Mouse (Mus musculus) CH12.LX (cell line): ENCODE data around the gene Brpf1. TPM values are rescaled to one million over a fixed set of nuclear protein-coding genes. Genes with fewer than 3 reads are reported as not detected.

ENCODE experiments used
- DNase-seq: peaks from one replicate; pipeline ENCODE4 v3.0.0-alpha.2; 2013; ENCODE audit errors: extremely low read depth
- H3K27ac ChIP-seq: 2 replicates; pipeline ENCODE4 v1.5.1; 2012; ENCODE audit warnings: low read depth, mild to moderate bottlenecking, control low read depth, moderate library complexity; ENCODE audit not compliant: insufficient read depth
- H3K27me3 ChIP-seq: replicated peaks from 2 replicates; pipeline ENCODE3; 2012; ENCODE audit warnings: inconsistent platforms
- H3K36me3 ChIP-seq, 2 experiments: replicated peaks in 1 of 2; 2 replicates each; pipeline versions ENCODE3 to v1.6.1; 2012; ENCODE audit warnings: inconsistent platforms in 1 of 2, low read length in 1 of 2, mild to moderate bottlenecking in 1 of 2, mixed read lengths in 1 of 2, moderate library complexity in 1 of 2; ENCODE audit not compliant: control insufficient read depth in 1 of 2, insufficient read depth in 1 of 2
- H3K4me1 ChIP-seq, 2 experiments: 2 replicates each; pipeline ENCODE4 v1.6.1; 2012; ENCODE audit warnings: inconsistent platforms in 1 of 2, moderate library complexity in 1 of 2; ENCODE audit not compliant: insufficient read depth in 2 of 2, control insufficient read depth in 1 of 2
- H3K4me2 ChIP-seq: 2 replicates; pipeline ENCODE4 v1.6.1; 2012; ENCODE audit warnings: low read depth, mild to moderate bottlenecking, control low read depth; ENCODE audit not compliant: poor library complexity, insufficient read depth, severe bottlenecking
- H3K4me3 ChIP-seq, 3 experiments: fragments of 150-350 bp in 1 of 3; sonication (generic) in 1 of 3; replicated peaks in 1 of 3; 2 replicates each; pipeline versions ENCODE3 to v1.5.1; 2011 to 2012; ENCODE audit warnings: low read depth in 2 of 3, low read length in 2 of 3, mild to moderate bottlenecking in 2 of 3, moderate library complexity in 2 of 3, control low read depth in 1 of 3, improper control_type of control experiment in 1 of 3, inconsistent platforms in 1 of 3, mixed read lengths in 1 of 3; ENCODE audit not compliant: poor library complexity in 1 of 3
- H3K79me2 ChIP-seq: replicated peaks from 2 replicates; pipeline ENCODE4 v1.6.1; 2012; ENCODE audit warnings: mild to moderate bottlenecking, moderate library complexity; ENCODE audit not compliant: control insufficient read depth, poor library complexity, insufficient read depth, severe bottlenecking; ENCODE audit errors: extremely low read depth
- H3K9ac ChIP-seq: 2 replicates; pipeline ENCODE4 v1.6.1; 2012; ENCODE audit warnings: low read depth, mild to moderate bottlenecking, control low read depth, moderate library complexity; ENCODE audit not compliant: insufficient read depth
- H3K9me3 ChIP-seq: replicated peaks from 2 replicates; pipeline ENCODE3; 2012; ENCODE audit warnings: low read length, inconsistent platforms, mixed read lengths
- BHLHE40 ChIP-seq: IDR thresholded peaks from 2 replicates; pipeline ENCODE4 v1.6.1; 2011; ENCODE audit warnings: mild to moderate bottlenecking, low read depth, low read length, improper control_type of control experiment
- CHD1 ChIP-seq: IDR thresholded peaks from 2 replicates; pipeline ENCODE4 v1.6.1; 2012; ENCODE audit warnings: low read depth, low read length, improper control_type of control experiment, inconsistent platforms
- CHD2 ChIP-seq: IDR thresholded peaks from 2 replicates; pipeline ENCODE4 v1.6.1; 2011; ENCODE audit warnings: low read length, improper control_type of control experiment
- CTCF ChIP-seq, 2 experiments: IDR thresholded peaks in 1 of 2; conservative IDR thresholded peaks in 1 of 2; 2 replicates each; pipeline ENCODE4 v1.5.1; 2011 to 2012; ENCODE audit warnings: low read depth in 2 of 2, low read length in 2 of 2, improper control_type of control experiment in 1 of 2, inconsistent platforms in 1 of 2, mild to moderate bottlenecking in 1 of 2, moderate library complexity in 1 of 2
- E2F4 ChIP-seq: IDR thresholded peaks from 2 replicates; pipeline ENCODE4 v1.6.1; 2011; ENCODE audit warnings: low read depth, low read length, improper control_type of control experiment; ENCODE audit not compliant: insufficient replicate concordance
- ELF1 ChIP-seq: IDR thresholded peaks from 2 replicates; pipeline ENCODE4 v1.6.1; 2014; ENCODE audit warnings: low read depth, mild to moderate bottlenecking, inconsistent platforms, low read length, improper control_type of control experiment
- ETS1 ChIP-seq: conservative IDR thresholded peaks from 2 replicates; pipeline ENCODE4 v1.6.1; 2012; ENCODE audit warnings: low read depth, mild to moderate bottlenecking, inconsistent platforms, low read length, improper control_type of control experiment, moderate library complexity
- HCFC1 ChIP-seq: IDR thresholded peaks from 2 replicates; pipeline ENCODE4 v1.6.1; 2012; ENCODE audit warnings: low read depth, mild to moderate bottlenecking, inconsistent platforms, low read length, improper control_type of control experiment
- IRF4 ChIP-seq: IDR thresholded peaks from 2 replicates; pipeline ENCODE4 v1.6.1; 2014; ENCODE audit warnings: low read depth, mild to moderate bottlenecking, inconsistent platforms, low read length, improper control_type of control experiment
- JUN ChIP-seq: IDR thresholded peaks from 2 replicates; pipeline ENCODE4 v1.6.1; 2011; ENCODE audit warnings: low read depth, mild to moderate bottlenecking, low read length, improper control_type of control experiment, moderate library complexity; ENCODE audit not compliant: insufficient read depth
- KAT2A ChIP-seq: IDR thresholded peaks from 2 replicates; pipeline ENCODE4 v1.6.1; 2012; ENCODE audit warnings: low read length, improper control_type of control experiment, inconsistent platforms; ENCODE audit not compliant: insufficient replicate concordance
- MAFK ChIP-seq: IDR thresholded peaks from 2 replicates; pipeline ENCODE4 v1.6.1; 2011; ENCODE audit warnings: low read length, improper control_type of control experiment; ENCODE audit not compliant: insufficient replicate concordance
- MEF2A ChIP-seq: IDR thresholded peaks from 2 replicates; pipeline ENCODE4 v1.6.1; 2014; ENCODE audit warnings: low read depth, mild to moderate bottlenecking, inconsistent platforms, low read length, improper control_type of control experiment, borderline replicate concordance
- MXI1 ChIP-seq: IDR thresholded peaks from 2 replicates; pipeline ENCODE4 v1.6.1; 2011; ENCODE audit warnings: mild to moderate bottlenecking, low read depth, low read length, improper control_type of control experiment
- MYC ChIP-seq: IDR thresholded peaks from 2 replicates; pipeline ENCODE4 v1.6.1; 2011; ENCODE audit warnings: low read depth, mild to moderate bottlenecking, improper control_type of control experiment, low read length
- NELFE ChIP-seq: IDR thresholded peaks from 2 replicates; pipeline ENCODE4 v1.6.1; 2011; ENCODE audit warnings: low read depth, low read length, improper control_type of control experiment
- NRF1 ChIP-seq: IDR thresholded peaks from 2 replicates; pipeline ENCODE4 v1.6.1; 2014; ENCODE audit warnings: low read depth, mild to moderate bottlenecking, inconsistent platforms, low read length, improper control_type of control experiment, moderate library complexity
- PAX5 ChIP-seq: IDR thresholded peaks from 2 replicates; pipeline ENCODE4 v1.6.1; 2012; ENCODE audit warnings: low read length, inconsistent platforms, mixed read lengths
- POLR2AphosphoS2 ChIP-seq: IDR thresholded peaks from 2 replicates; pipeline ENCODE4 v1.6.1; 2011; ENCODE audit warnings: low read depth, low read length, improper control_type of control experiment
- RCOR1 ChIP-seq: conservative IDR thresholded peaks from 2 replicates; pipeline ENCODE4 v1.6.1; 2012; ENCODE audit warnings: low read depth, mild to moderate bottlenecking, inconsistent platforms, low read length, improper control_type of control experiment
- SIN3A ChIP-seq: IDR thresholded peaks from 2 replicates; pipeline ENCODE4 v1.6.1; 2012; ENCODE audit warnings: low read length, improper control_type of control experiment, inconsistent platforms
- SMC3 ChIP-seq: IDR thresholded peaks from 2 replicates; pipeline ENCODE4 v1.6.1; 2011; ENCODE audit warnings: low read depth, low read length, improper control_type of control experiment
- TBP ChIP-seq: conservative IDR thresholded peaks from 2 replicates; pipeline ENCODE4 v1.6.1; 2011; ENCODE audit warnings: low read depth, low read length, improper control_type of control experiment
- TCF12 ChIP-seq: IDR thresholded peaks from 2 replicates; pipeline ENCODE4 v1.6.1; 2014; ENCODE audit warnings: low read depth, mild to moderate bottlenecking, inconsistent platforms, low read length, improper control_type of control experiment
- UBTF ChIP-seq: IDR thresholded peaks from 2 replicates; pipeline ENCODE4 v1.6.1; 2012; ENCODE audit warnings: low read depth, mild to moderate bottlenecking, inconsistent platforms, low read length, improper control_type of control experiment, moderate library complexity
- USF1 ChIP-seq: IDR thresholded peaks from 2 replicates; pipeline ENCODE4 v1.6.1; 2014; ENCODE audit warnings: low read depth, mild to moderate bottlenecking, inconsistent platforms, low read length, improper control_type of control experiment
- USF2 ChIP-seq: conservative IDR thresholded peaks from 2 replicates; pipeline ENCODE4 v1.6.1; 2011; ENCODE audit warnings: low read depth, low read length, improper control_type of control experiment
- ZMIZ1 ChIP-seq: IDR thresholded peaks from 2 replicates; pipeline ENCODE4 v1.6.1; 2012; ENCODE audit warnings: low read depth, mild to moderate bottlenecking, inconsistent platforms, low read length, improper control_type of control experiment
- ZNF384 ChIP-seq: IDR thresholded peaks from 2 replicates; pipeline ENCODE4 v1.6.1; 2012; ENCODE audit warnings: low read depth, low read length, improper control_type of control experiment, inconsistent platforms
- dilution Hi-C: fragments of 300-500 bp; cut with MboI; formaldehyde crosslinking; loops from 2 replicates; pipeline ENCODE4 v1.14.3; 2020; ENCODE audit warnings: low sequenced_read_pairs; ENCODE audit not compliant: extremely low pct_unique_long_range_greater_than_20kb, extremely low pct_ligation_motif_present
- in situ Hi-C: fragments of 300-500 bp; cut with MboI; formaldehyde crosslinking; loops from 3 replicates; pipeline ENCODE4 v1.14.3; 2019; ENCODE audit warnings: low sequenced_read_pairs, low pct_ligation_motif_present, low pct_unique_long_range_greater_than_20kb, mixed read lengths
- polyA plus RNA-seq: library from polyadenylated mRNA; unstranded; fragments of >175 nt; gene quantifications from 2 replicates; pipeline ENCODE4 v1.2.1, GENCODE M21; 2012; ENCODE audit warnings: low read depth; ENCODE audit not compliant: insufficient read length
- total RNA-seq, 2 experiments: library from RNA; depleted of rRNA; stranded (reverse); fragments of 300-350 nt in 1 of 2; fragments of >200 nt in 1 of 2; gene quantifications; 2 replicates each; pipeline ENCODE4 v1.2.3; 2012 to 2014

Brpf1 gene
- total and polyA plus RNA-seq, 3 experiments = 13.7 to 28.1 (median 24.5) TPM

GRCm38 (mm10) chr6:113346897-113347296 is 40.0 kb downstream of the Brpf1 start:
- H3K79me2 ChIP-seq = no peaks in the 10 kb centered on the region
- peaks cover 4% of the 10 kb centered on the region for H3K27me3 ChIP-seq
- dilution Hi-C loops = no loop called here
- TF ChIP-seq IRF4 = no peak
- no peak for TF ChIP-seq USF1
- TF ChIP-seq RCOR1 = no peak
- no peak for TF ChIP-seq SIN3A
- TF ChIP-seq JUN = no peak
- TF ChIP-seq HCFC1 = no peak
- no peak for TF ChIP-seq NRF1
- TF ChIP-seq POLR2AphosphoS2 = no peak
- no peak for TF ChIP-seq ELF1
- TF ChIP-seq MYC = no peak
- TF ChIP-seq MAFK = no peak
- TF ChIP-seq MXI1 = no peak
- no peak for TF ChIP-seq ZMIZ1
- no peak for TF ChIP-seq BHLHE40
- no peak for TF ChIP-seq SMC3
- no peak overlapping the region for H3K4me2 ChIP-seq
- no peaks in the 10 kb centered on the region for H3K9me3 ChIP-seq
- peaks cover 0 to 7% of the 10 kb centered on the region in 2 experiments; a peak in 1 of 4 replicates for H3K4me1 ChIP-seq
- DNase-seq = no peak
- H3K9ac ChIP-seq = no peak overlapping the region
- in situ Hi-C loops = no loop called here
- H3K27ac ChIP-seq = no peak overlapping the region
- H3K36me3 ChIP-seq = no peaks in the 10 kb centered on the region
- no peak overlapping the region for H3K4me3 ChIP-seq

GRCm38 (mm10) chr6:113350538-113350937 is 43.6 kb downstream of the Brpf1 start:
- H3K79me2 ChIP-seq = no peaks in the 10 kb centered on the region
- no peaks in the 10 kb centered on the region for H3K27me3 ChIP-seq
- H3K4me3 ChIP-seq = no peak overlapping the region
- DNase-seq = no peak
- no peak for TF ChIP-seq TBP
- TF ChIP-seq UBTF = no peak
- no peak for TF ChIP-seq TCF12
- TF ChIP-seq MEF2A = no peak
- TF ChIP-seq POLR2AphosphoS2 = no peak
- TF ChIP-seq E2F4 = no peak
- no peak for TF ChIP-seq PAX5
- TF ChIP-seq NELFE = no peak
- TF ChIP-seq CHD2 = no peak
- no peak for TF ChIP-seq KAT2A
- TF ChIP-seq CTCF (conservative IDR thresholded peaks at IDR 0.05 in 1 of 2, IDR thresholded peaks at IDR 0.05 in 1 of 2; ENCODE audit: low read depth in 2 of 2, low read length in 2 of 2) = no peak
- TF ChIP-seq MAFK = no peak
- no peak for TF ChIP-seq CHD1
- no peak for TF ChIP-seq USF2
- no peak for TF ChIP-seq ZNF384
- TF ChIP-seq USF1 = no peak
- no peak for TF ChIP-seq ZMIZ1
- no peak for TF ChIP-seq RCOR1
- TF ChIP-seq ETS1 = no peak
- TF ChIP-seq MYC = no peak
- TF ChIP-seq, all 38 proteins: peak for 0
- Histone ChIP-seq H3K9me3 (peaks cover 2% of the 10 kb centered on the region), H3K4me2 (no peak overlapping the region), H3K4me1 (0 out of 4 replicates have a peak, but pooled peaks cover 0 to 2% of the 10 kb centered on the region in 2 experiments), H3K27ac (no peak overlapping the region), H3K36me3 (no peaks in the 10 kb centered on the region), H3K9ac (no peak overlapping the region)
- in situ Hi-C loops = no loop called here
- dilution Hi-C loops = no loop called here
